Mouse (Mus musculus) lung, embryonic 14.5 days (tissue): ENCODE data around the gene Fzr1. TPM values are rescaled to one million over a fixed set of nuclear protein-coding genes. Genes with fewer than 3 reads are reported as not detected.

Experiments
- ATAC-seq: fragments of 200-750 bp; cut with Nextera tagmentation; 2 replicates; pipeline ENCODE4 v1.8.0; 2017; ENCODE audit warnings: mild to moderate bottlenecking, moderate TSS enrichment, moderate library complexity; ENCODE audit not compliant: insufficient read depth
- DNase-seq: peaks from one replicate; pipeline ENCODE4 v3.0.0-alpha.2; 2015
- H3K27ac ChIP-seq: fragments of 300-500 bp; sonication (generic); 2 replicates; pipeline ENCODE4 v1.5.1; 2014; ENCODE audit warnings: low read depth, mild to moderate bottlenecking, moderate library complexity
- H3K27me3 ChIP-seq: fragments of 300-500 bp; sonication (generic); 2 replicates; pipeline ENCODE4 v1.6.1; 2014; ENCODE audit warnings: low read length, control low read depth; ENCODE audit not compliant: insufficient read depth
- H3K36me3 ChIP-seq: fragments of 300-500 bp; sonication (generic); 2 replicates; pipeline ENCODE4 v1.6.1; 2014; ENCODE audit warnings: control low read depth; ENCODE audit not compliant: insufficient read depth
- H3K4me1 ChIP-seq: fragments of 300-500 bp; sonication (generic); 2 replicates; pipeline ENCODE4 v1.6.1; 2014; ENCODE audit warnings: antibody characterized with exemption, control low read depth; ENCODE audit not compliant: insufficient read depth
- H3K4me2 ChIP-seq: fragments of 300-500 bp; sonication (generic); 2 replicates; pipeline ENCODE4 v1.6.1; 2014; ENCODE audit warnings: mild to moderate bottlenecking
- H3K4me3 ChIP-seq: fragments of 300-500 bp; sonication (generic); 2 replicates; pipeline ENCODE4 v1.5.1; 2014; ENCODE audit warnings: low read depth, low read length
- H3K9ac ChIP-seq: fragments of 300-500 bp; sonication (generic); 2 replicates; pipeline ENCODE4 v1.6.1; 2014
- H3K9me3 ChIP-seq: fragments of 300-500 bp; sonication (generic); 2 replicates; pipeline ENCODE4 v1.6.1; 2016; ENCODE audit warnings: low read depth, low read length, control low read depth
- CTCF ChIP-seq: IDR thresholded peaks from 2 replicates; pipeline ENCODE4 v1.5.1; 2016; ENCODE audit warnings: antibody characterized with exemption, low read depth
- WGBS: fragments of 180-500 bp; shearing (Covaris S2); extraction: QIAGEN DNeasy Blood & Tissue Kit; methylation state at CpG from one replicate; pipeline ENCODE4 v1.1.7; 2014; 5-methylcytosine and 5-hydroxymethylcytosine counted together
- polyA plus RNA-seq: library from polyadenylated mRNA; unstranded; fragments of >200 nt; fragmentation: Nextera tagmentation; extraction: Ambion mirVana; gene quantifications from 2 replicates; pipeline ENCODE4 v1.2.1, GENCODE M21; 2014

The Fzr1 gene
- polyA plus RNA-seq, 1 experiment from 2014 or later: 116 TPM

DNA sequence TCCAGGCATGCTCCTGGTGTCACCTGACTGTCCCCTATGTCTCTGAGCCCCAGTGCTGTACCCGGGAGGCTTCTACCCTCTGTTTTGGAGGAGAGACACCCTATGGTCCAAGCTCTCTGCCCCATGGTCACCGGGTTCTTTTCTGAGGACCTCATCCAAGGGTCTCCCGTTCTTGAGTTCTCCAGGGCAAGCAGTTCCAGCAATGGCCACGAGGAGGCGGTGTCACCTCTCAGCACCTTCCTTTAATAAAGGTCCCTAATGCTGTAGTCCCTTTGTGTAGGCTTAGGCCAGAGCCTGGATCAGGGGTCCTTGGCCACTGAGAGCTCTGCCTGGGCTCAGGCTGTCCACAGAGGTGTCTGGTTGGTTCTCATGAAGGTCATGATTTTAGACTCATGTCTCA lies 16.8 kb upstream of the Fzr1 start:
- DNase-seq (peak; percentile 90), ATAC-seq (no peak)
- Histone ChIP-seq H3K4me1 (no peaks in the 10 kb centered on the region; the same call in 1 of the 2 replicates), H3K36me3 (peaks cover 36% of the 10 kb centered on the region), H3K4me2 (no peak overlapping the region), H3K9me3 (no peaks in the 10 kb centered on the region), H3K27ac (no peak overlapping the region), H3K9ac (no peak overlapping the region), H3K27me3 (no peaks in the 10 kb centered on the region), H3K4me3 (no peak overlapping the region)
- TF ChIP-seq CTCF: peak; percentile 94
- 14% methylated on average over 5 of the region's 5 CpGs for WGBS

GRCm38 (mm10) chr10:81393456-81394063 lies 15.2 kb upstream of the Fzr1 start:
- H3K4me1 ChIP-seq: no peaks in the 10 kb centered on the region; the same call in 1 of the 2 replicates
- peak overlapping the region; percentile 24 for H3K4me3 ChIP-seq
- 4% methylated on average over 19 of the region's 19 CpGs for WGBS
- H3K27me3 ChIP-seq: no peaks in the 10 kb centered on the region
- no peak overlapping the region for H3K27ac ChIP-seq
- peak overlapping the region; percentile 64 for H3K4me2 ChIP-seq
- DNase-seq (peak; percentile 65), ATAC-seq (no peak)
- H3K36me3 ChIP-seq: peaks cover 27% of the 10 kb centered on the region
- TF ChIP-seq CTCF: no peak
- H3K9ac ChIP-seq: peak overlapping the region; percentile 48
- no peaks in the 10 kb centered on the region for H3K9me3 ChIP-seq

GRCm38 (mm10) chr10:81392781-81393185 lies 14.5 kb upstream of the Fzr1 start, which contains the start of gene Smim24:
TSS of gene Smim24 (plus strand) at chr10:81393051.
- Histone ChIP-seq H3K4me1 (no peaks in the 10 kb centered on the region; the same call in 1 of the 2 replicates), H3K9ac (peak within 1 kb of the TSS; percentile 48), H3K27ac (no peak within 1 kb of the TSS), H3K36me3 (peaks cover 27% of the 10 kb centered on the region), H3K4me3 (peak within 1 kb of the TSS; percentile 24), H3K4me2 (peak within 1 kb of the TSS; percentile 64), H3K9me3 (no peaks in the 10 kb centered on the region), H3K27me3 (no peaks in the 10 kb centered on the region)
- ATAC-seq: no peak
- no peak for TF ChIP-seq CTCF
- 47% methylated on average over 14 of the region's 14 CpGs for WGBS
- no peak for DNase-seq

GRCm38 (mm10) chr10:81392270-81392669 lies 14.0 kb upstream of the Fzr1 start:
- Histone ChIP-seq H3K9ac (no peak overlapping the region), H3K4me1 (no peaks in the 10 kb centered on the region; the same call in 1 of the 2 replicates), H3K36me3 (peaks cover 27% of the 10 kb centered on the region), H3K9me3 (no peaks in the 10 kb centered on the region), H3K27ac (no peak overlapping the region), H3K4me3 (no peak overlapping the region), H3K4me2 (no peak overlapping the region), H3K27me3 (no peaks in the 10 kb centered on the region)
- TF ChIP-seq CTCF: no peak
- WGBS: 78% methylated on average over 6 of the region's 6 CpGs
- ATAC-seq: no peak
- DNase-seq: no peak

GRCm38 (mm10) chr10:81390678-81390965 lies 12.3 kb upstream of the Fzr1 start:
- 87% methylated on average over 13 of the region's 13 CpGs for WGBS
- H3K27me3 ChIP-seq: no peaks in the 10 kb centered on the region
- H3K4me2 ChIP-seq: no peak overlapping the region
- no peak overlapping the region for H3K9ac ChIP-seq
- ATAC-seq (no peak), DNase-seq (no peak)
- no peak overlapping the region for H3K4me3 ChIP-seq
- TF ChIP-seq CTCF: no peak
- H3K36me3 ChIP-seq: peaks cover 34% of the 10 kb centered on the region
- H3K27ac ChIP-seq: no peak overlapping the region
- H3K4me1 ChIP-seq: no peaks in the 10 kb centered on the region; the same call in none of the 2 replicates
- H3K9me3 ChIP-seq: no peaks in the 10 kb centered on the region

DNA sequence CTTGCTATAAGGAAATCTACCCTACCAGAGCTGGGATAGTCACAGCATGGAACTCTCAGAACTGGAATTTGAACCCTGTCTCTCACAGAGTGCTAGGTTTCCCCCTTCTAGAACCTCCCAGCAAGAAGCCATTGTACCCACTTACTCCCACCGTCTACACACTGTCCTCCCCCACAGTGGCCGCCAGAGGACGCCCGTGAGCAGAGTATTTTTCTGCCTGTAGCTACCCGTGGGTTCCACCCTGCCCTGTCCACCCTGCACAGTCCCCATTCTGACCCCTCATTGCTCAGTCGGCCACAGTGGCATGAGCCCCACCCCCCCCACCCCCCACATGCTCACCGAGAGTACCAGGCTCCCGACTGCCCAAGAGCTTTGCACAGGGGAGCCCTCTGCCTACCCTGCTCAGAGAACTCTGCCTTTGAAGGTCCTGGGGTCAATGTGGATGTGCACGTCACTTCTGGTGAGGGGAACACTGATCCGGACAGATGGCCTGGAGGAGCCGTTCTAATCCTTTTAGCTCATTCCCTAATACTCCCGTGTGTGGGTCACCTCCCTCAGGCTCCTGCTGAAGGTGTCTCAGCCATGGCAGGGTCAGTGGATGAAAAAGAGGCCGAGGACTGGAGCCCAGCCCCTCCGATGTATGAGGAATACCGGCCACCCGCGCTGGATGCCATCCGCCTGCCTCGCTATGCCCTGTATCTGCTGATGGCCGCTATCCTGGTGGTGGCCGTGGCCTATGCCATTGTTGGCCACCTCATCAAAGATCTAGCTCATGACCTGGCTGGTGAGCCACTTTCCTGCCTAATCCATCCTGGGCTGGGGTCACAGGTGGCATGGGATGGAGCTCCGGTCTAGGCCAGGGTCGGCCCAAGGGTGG lies 11.7 kb upstream of the Fzr1 start:
- Histone ChIP-seq H3K4me1 (no peaks in the 10 kb centered on the region; the same call in none of the 2 replicates), H3K27me3 (no peaks in the 10 kb centered on the region), H3K4me2 (no peak overlapping the region), H3K4me3 (no peak overlapping the region), H3K9me3 (no peaks in the 10 kb centered on the region), H3K9ac (no peak overlapping the region), H3K27ac (no peak overlapping the region; the same call in 1 of the 2 replicates), H3K36me3 (peaks cover 35% of the 10 kb centered on the region)
- peak; percentile 76 for DNase-seq
- 57% methylated on average over 23 of the region's 23 CpGs for WGBS
- TF ChIP-seq CTCF: peak; percentile 94
- peak; percentile 65 for ATAC-seq

GRCm38 (mm10) chr10:81389373-81389772 lies 11.1 kb upstream of the Fzr1 start:
- TF ChIP-seq CTCF: no peak
- no peaks in the 10 kb centered on the region; the same call in none of the 2 replicates for H3K4me1 ChIP-seq
- 47% methylated on average over 3 of the region's 3 CpGs for WGBS
- H3K27ac ChIP-seq: no peak overlapping the region; the same call in none of the 2 replicates
- ATAC-seq: no peak
- no peaks in the 10 kb centered on the region for H3K27me3 ChIP-seq
- H3K4me2 ChIP-seq: no peak overlapping the region
- H3K9ac ChIP-seq: no peak overlapping the region
- no peaks in the 10 kb centered on the region for H3K9me3 ChIP-seq
- DNase-seq: peak; percentile 29
- peaks cover 35% of the 10 kb centered on the region for H3K36me3 ChIP-seq
- H3K4me3 ChIP-seq: no peak overlapping the region
